Mouse (Mus musculus) ES-CJ7 (cell line): ENCODE measurements around the gene B3galt5.

ENCODE experiments used
- DNase-seq: peaks from one replicate; pipeline ENCODE4 v3.0.0; 2011; ENCODE audit warnings: low read depth, low spot score

The B3galt5 gene

DNA sequence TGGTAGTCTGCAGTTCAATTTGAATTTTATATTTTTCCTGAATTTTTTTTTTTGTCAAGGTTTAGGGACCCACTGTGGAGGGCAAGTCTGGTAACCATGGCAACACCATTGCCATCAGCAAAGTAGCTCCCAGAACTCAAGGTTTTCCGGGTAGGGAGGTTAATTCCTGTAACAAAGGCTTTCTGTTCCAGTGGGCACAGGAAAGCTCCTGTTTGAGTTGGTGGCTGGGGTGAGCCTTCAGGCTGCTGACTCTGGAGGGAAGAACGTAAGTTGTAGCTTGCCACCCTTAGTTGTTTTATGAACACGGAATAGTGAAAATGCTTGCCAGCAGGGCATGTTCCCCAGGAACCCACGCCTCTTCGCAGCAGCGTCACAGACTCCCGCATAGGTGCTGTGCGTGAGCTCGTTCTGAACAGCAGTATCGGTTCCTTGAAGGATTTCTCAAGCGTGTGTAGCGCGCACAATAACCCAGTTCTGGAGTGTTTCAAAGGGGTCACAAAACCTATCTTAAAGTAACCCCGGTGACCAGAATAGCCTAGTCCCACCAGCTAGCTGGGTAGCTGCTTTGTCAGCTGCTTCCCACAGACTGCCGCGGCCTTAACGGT lies at the start of gene B3galt5:
Gene B3galt5, plus strand, starts transcription at position 436 of the 605 bp plus-strand sequence.
- DNase-seq, result no peak

DNA sequence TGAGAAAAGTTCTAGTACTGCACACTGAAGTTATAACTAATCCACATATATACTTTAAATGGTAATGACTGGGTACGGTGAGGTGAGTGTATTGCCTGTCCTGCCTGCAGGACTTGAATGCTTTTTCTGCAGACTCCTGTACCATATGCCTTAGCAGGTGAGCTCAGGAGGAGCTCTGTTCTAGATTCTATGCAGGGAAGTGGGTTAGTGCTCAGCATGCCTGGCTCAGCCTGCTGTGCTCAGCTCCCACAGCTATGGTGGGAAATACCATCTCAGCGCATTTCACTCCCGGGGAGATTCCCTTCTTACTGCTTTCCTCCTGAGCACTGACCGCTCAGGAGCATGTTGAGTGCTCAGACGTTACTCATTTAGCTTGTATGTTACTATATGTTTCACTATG lies 48.0 kb upstream of the B3galt5 start:
- no peak for DNase-seq

DNA sequence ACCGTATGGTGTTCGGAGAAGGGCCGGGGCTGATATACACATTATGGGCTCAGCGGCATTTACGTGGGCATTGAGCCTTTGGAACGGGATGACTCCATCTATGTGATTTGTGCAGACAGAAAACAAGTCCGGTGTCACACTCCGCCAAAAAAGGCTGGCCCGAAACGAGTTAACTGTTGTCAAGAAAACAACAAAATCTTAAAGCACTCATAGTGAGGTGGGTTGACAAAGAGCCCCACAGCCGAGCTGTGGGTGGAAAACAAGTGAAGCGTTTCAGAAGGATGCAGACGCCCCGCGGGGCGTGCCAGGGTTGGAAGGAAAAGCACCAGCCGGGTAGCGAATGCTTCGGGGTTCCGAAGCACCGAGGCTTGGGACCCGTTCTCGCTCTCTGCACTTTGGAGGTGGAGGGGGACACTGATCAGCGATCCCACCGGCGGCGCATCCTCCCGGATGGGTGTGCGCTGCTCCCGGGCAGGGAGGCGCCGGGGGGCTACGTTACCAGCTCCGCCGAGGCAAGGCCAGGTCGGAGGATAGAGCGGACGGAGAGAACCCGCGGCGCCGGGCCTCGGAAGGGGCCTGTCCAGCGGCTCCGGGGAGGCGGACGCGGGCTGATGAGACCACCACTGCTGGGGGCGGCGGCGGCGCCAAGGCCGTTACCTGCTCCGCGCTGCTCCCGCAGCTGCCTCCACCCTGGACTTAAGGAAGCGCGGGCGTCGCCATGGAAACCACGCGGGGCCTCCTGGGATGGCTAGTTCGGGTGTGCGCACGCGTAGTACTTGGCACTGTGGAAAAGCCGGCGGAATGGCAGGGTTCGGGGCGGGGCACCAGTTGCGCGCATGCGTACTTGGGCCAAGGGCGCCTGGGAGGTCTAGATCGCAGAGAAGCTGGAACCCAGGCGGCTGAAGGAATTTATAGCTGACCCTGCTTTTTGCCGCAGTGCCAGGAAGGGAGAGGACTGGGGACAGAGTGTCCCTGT lies 43.8 kb upstream of the B3galt5 start, which contains the start of gene Lca5l:
Gene Lca5l, minus strand, starts transcription at position 741 of the 976 bp plus-strand sequence.
- peak; percentile 99 for DNase-seq

DNA sequence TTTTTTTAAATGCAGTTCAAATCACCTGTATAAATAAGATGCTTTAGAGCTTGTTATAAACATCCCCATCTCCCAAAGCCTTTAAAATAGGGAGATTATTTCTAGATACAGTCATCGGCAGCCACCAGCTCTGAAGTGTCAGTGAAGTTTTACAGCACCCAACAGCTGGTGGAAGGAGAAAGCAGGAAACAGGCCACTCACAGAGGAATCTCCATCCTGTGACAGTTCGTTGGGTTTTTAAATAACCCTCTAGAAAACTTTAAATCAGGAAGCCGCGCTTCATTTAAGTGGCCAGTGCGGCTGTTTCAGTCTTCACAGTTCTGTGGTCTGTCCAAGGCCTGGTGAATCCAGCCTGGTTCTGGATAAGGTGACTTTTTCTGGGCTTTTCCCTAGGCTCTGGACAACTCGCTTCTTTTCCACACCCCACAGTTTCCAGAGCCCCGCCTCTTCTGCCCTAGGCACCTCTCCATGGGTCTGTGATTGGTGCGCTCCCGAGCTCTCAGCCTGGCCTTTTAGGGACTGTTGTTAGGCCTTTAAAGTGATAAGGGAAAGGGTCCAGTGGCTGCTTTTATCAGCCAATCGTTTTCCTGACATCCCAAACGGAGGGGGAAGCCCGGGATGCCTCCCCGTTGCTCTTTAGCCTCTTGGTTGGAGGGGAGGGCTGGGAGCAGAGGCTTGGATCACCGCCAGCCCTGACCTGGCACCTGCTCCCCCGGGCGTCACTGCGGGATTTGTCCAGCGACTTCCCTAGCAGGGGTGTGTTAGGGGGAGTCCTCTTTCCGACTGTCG lies 35.5 kb upstream of the B3galt5 start, which contains the start of gene Sh3bgr:
Gene Sh3bgr, plus strand, starts transcription at position 538 of the 789 bp plus-strand sequence.
- DNase-seq, result peak; percentile 56

DNA sequence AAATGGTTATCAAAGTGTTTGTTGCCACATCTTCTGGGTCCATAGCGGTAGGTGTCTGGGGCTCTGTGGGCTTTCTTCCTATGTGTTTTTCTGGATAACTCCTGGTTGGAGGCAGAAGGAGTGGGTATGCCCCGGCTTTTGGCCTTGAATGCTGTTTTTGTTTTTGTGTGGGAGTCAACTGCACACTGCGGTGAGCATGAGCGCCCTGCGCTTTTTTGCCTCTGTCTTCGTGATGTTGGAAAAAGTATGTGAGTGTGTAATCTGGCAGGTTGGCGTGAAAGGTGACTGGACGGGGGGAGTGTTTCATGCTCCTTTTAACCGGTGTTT lies 34.9 kb upstream of the B3galt5 start:
- DNase-seq, result no peak

DNA sequence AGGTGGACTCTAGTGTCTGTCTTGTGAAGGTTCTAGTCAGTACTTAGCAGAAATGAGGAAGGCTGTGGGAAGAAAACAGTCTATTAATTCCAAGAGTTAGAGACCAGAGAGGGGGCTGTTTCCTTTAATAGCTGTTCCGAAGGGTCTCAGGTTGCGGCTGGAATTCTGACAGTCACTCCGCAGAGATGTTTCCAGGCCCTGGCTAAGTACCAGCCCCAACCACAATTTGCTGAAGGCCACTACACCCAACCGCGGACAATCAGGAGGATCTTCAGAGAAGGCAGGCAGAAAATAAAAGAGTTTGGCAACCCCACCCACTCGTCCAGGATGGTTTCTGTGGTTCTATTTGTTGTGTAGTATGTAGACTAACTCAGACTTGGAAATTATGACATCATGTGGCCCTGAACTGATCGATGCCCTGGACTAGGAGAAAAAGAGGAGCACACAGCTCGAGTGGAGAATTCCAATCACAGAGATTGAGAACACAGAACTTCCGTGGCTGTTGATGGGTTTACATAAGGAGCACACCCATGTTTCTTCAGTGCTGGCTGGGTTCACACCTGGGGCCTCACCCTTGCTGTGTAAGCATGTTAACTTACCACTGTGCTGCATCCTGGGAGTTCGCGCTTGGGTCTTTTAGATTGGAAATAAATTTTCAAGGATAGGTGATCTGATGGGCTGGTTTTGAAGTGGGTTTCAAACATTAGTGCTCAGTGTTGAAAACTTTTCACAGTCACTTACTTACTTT lies 33.9 kb upstream of the B3galt5 start:
- no peak for DNase-seq

DNA sequence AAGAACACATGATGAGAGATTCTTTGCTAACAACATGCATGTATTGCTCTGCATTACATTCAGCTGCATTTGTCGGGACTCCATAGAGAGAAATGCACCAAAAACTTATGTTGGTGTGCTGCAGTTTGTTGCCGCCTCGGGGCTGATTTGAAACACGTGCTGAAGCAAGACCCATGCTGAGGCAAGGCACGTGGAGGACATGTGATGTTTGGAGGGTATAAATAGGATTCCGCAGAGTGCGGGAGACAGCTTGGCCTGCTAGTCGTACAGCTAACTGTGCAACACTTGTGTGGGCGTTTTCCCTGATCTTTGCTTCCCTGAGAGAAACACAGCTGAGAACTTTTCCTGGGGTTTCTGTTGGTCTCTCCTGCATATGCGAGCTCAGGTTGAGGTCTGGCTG lies 25.8 kb upstream of the B3galt5 start:
- no peak for DNase-seq

DNA sequence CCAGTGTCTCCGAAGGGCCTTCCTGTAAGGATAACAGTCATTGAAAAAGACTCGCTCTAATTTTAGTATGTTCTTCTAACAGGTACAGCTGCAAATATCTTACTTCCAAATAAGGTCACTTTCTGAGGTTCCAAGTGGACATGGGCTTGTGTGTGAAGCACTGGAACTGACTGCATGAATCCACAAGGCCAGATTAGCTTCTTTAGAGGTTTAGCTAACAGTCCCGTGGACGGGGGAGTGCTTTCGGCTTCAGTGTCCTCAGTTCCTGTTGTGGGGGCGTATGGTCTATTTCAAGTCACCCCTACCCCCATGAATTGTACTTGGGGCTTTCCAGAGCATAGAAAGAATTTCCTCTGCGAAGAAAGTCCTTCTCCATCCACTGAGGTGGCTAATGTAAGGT lies 24.7 kb upstream of the B3galt5 start:
- no peak for DNase-seq

DNA sequence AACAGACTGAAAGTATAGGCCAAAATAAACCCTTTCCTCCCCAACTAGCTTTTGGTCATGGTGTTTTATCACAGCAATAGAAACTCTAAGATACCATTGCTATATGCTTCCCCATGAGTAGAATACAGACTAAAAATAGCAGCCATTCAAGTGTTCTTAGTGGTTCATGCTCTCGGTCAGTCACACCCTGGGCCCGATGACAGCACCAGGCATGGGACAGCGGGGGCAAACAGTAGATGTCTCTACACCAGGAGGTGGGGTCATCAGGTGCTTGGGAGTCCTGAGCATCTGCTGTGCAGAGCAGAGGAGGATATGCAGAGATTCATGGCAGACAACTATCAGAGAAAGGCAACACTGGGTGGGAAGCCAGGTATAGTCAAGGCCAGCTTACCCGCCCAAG lies 22.6 kb upstream of the B3galt5 start:
- no peak for DNase-seq

DNA sequence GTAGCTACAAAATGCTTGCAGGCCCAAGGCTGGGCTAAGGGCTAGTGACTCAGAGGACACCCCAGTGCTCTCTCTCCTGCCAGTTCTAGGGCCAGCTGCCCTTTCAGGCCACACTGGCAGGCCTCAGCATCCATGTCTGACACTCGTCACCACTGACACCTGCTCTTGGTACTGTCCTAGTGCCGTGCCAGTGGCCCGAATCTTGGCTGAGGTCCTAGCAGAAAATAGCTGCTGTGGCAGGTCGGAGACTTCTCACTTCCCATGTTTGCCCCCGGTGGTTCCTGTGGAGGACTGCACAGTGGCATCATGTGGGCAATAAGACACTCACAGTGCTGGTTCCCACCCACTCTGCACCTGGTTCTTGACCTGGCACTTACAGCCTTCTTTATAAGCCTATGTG lies 14.1 kb upstream of the B3galt5 start:
- DNase-seq, result no peak

DNA sequence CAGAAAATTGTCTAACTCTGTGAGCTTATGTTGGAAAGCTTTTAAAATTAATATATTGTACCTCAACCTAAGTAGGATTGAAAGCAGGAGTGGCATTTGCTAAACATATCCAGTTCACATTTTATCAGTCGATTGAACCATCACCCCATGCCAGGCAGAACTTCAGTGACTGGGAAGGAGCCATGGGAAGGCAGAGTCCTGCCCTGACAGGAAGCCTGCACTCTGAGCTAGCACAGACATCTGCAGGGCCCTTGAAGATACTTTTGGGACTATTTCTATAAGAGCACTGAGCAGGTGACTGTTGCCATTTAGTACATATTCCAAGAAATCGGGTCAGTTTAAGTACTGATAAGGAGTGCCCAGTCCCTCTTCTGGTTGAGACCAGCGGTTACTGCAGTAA lies 13.6 kb upstream of the B3galt5 start:
- DNase-seq, result no peak

DNA sequence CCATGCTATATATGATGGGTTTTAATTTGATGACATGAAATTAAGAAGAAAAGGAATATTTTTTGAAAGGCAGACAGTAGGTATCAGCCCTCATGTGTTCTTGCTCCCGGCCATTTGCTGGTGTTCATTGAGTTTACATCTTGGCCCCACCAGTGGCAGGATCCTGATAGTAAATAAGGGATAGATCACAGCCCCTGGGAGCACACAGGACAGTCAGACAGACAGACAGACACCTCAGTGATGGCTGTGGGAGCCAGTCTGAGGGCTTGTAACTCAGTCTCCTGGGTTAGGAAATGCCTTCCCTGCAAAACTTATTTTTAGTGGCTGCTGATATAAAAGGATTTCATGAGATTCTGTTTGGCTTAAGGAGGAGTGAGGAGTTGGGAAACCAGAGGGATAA lies 13.1 kb upstream of the B3galt5 start:
- DNase-seq, result no peak

DNA sequence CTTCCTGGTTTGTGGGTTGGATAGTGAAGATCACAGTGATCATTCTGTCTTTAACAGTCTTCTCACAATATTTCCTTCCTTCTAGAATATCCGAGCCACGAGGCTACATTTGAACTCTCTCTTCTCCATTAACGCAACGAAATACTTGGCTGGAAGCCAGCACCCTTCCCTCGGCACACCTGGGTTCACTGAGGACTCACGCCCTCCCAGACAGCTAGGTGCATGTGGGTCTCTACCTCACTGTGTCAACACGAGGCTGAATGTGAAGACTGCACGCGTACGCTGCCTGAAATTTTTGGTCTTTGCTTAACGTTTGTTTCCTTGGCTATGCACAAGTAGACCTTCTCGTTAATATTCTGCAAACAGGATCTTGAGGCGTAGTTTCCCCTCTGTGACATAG lies 7.2 kb upstream of the B3galt5 start:
- DNase-seq, result no peak

DNA sequence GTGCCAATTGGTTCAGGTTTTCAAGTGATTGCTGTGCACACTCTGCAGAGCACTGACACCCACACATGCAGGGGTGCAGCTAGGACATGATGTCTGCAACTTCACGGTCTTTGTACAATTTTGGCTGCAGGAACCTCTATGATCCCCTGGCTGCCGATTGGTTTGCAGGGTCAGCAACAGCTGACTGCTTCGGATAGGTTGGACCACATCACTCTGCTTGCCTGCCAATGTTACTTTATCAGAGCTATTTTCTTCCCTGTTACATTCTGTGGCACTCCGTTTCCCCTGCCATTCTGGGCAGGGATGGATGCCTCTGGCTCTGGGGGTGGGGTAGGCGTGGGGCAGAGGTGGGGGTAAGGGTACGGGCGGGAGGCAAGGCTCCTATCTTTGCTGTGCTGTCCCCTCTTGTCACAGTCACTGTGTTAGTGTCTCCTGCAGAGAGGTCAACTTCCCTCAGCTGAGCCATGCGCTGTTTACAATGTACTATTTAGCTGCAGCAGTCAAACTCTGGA lies 6.5 kb upstream of the B3galt5 start:
- no peak for DNase-seq

DNA sequence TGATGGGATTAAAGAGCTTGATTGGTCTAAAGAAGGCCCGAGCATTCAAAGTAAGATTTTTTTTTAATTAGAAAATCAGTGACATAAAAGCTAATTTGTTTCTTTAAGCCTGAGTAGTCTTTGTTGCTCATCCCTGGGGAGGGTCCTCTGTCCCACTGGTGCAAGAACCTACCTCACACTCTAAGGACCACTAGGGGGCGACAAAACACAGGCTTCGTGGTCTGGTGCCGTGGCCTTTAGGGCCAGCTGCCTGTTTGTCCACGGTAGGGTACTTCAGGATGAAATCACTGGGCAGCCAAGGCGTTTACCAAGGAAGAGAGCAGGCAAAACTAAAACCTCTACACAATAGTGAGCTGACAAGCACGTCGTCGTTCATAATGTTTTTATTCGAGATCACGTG lies 5.2 kb upstream of the B3galt5 start:
- DNase-seq, result peak; percentile 69

DNA sequence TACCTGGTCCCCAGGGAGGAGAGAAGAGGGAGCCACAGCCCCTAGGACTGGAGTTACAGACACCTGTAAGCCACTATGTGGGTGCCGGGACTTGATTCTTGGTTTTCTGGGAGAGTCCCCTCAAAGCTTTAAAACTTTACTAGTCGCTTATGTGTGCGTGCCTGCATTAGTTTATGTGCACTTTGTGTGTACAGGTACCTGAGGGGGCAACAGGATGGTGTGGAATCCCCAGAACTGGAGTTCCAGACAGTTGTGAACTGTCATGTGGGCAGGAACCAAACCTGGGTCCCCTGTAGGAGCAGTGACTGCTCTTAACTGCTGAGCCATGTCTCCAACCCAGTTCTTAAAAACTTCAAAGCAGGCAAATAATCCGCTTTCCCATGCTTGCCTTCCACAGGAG lies 4.3 kb upstream of the B3galt5 start:
- no peak for DNase-seq

DNA sequence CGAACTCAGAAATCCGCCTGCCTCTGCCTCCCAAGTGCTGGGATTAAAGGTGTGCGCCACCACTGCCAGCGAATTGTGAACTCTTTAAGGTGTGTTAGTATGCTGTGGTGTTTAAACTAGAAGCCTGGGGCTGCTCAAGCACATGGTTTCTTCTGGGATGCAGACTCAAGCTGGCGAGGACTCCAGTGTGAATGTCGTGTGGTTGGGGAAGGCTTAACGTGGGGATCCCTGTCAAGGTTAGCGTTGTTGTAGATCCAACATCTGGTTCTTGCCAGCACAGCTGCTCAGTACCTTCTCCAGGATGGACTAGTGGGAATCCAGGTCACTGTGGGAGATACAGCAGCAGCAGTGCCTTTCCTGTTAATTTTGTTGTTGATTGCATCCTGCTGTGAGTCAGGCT lies 3.6 kb upstream of the B3galt5 start:
- no peak for DNase-seq

DNA sequence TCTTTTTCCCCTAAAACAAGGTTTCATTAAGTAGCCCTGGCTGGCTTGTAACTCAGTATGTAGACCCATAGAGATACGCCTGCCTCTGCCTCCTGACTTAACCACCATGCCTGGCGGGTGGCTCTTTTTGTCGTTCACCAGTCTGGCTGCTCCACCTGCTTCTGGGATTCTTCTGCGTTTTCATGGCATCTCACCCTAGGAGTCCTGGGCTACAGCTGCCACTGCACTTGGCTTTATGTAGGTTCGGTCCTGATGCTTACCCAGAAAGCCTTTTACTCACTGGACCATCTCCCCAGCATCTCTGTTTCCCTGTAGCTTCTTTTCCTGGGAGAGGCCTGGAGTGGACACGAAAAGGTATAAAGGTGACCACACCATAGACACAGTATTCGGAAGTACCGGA lies 1.6 kb upstream of the B3galt5 start:
- DNase-seq, result no peak

DNA sequence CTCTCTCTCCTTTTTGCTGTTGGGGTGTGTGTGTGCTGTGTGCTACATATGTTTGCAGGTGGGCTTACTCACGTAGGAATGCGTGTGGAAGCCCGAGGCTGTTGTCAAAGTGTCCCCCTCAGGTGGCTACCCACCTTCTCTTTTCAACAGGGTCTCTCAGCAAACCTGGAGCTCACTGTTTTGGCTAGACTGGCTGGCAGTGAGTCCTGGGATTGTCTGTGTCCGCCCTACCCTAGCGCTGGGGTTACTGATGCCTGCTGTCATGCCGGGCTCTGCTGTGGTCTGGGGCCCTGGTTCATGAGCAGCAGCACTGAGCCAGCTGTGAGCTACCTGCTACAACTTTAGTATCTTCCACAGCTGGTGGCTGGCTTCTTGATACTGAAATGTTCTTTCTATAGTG lies 8.9 kb downstream of the B3galt5 start:
- DNase-seq, result no peak

DNA sequence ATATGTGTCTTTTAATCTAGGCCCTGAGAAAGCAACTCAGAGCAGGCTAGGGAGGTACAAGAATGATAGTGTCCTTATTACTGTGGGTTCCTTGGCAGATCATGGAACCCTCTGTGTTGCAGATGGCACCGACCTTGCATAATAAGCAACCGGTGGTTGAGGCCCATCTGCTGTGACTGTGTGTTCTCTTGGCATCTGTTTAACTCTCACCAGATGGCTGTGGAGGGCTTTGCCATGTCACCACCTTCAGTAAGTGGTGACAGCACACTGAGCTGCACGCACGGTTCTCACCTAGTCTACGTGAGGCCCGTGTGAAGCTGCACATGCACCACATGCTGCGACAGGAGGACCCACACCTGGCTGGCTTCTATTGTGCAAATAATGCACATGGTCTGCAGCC lies 14.0 kb downstream of the B3galt5 start:
- DNase-seq, result no peak

DNA sequence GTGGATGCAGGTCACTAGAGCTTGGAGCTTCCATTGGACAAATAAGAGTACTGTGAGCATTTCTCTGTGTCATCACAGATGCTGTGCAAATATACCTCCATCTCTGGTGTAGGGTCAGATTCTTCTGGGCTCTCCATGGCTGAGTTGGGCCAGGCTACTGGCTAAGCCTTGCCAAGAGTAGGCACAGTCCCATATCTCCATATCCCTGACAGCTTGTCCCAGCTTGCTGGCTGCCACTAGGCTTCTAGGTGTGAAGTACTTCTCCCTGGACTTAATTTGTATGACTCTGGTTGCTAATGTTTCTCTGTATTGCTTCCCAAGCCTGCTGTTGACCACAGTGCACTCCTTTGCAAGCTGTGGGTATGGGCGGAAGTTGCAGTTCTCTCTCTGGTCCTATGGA lies 16.5 kb downstream of the B3galt5 start:
- no peak for DNase-seq
